Mouse (Mus musculus) bone marrow macrophage, adult 2 months (primary cell): ENCODE results near the gene Creb5.

Source experiments
- CTCF ChIP-seq: IDR thresholded peaks from 2 replicates; pipeline ENCODE4 v1.5.1; 2012; ENCODE audit warnings: low read depth, mild to moderate bottlenecking, low read length, moderate library complexity
- POLR2A ChIP-seq: IDR thresholded peaks from 2 replicates; pipeline ENCODE4 v1.6.1; 2012; ENCODE audit warnings: mild to moderate bottlenecking, low read depth, low read length, borderline replicate concordance

DNA sequence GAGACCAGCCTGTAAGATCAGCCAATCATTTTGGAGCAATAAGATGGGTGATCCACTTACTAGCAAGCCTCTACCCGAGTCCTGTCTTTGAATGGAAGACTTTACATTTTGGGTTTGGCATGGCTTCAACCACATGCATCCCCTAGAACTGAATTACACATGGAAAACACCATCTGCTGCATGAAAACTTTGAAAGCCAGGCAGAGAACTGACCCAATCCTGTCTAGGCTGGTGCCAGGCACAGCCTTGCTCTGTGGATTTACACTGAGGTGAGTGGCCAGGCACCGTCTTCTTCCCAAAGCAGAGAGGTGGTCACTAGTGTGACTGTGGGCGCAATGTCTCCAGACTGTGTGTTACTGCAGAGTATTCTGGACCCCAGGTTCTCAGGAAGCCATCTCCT is 109.4 kb downstream of the Creb5 start:
- no peak for TF ChIP-seq CTCF
- TF ChIP-seq POLR2A, result no peak
